Mouse (Mus musculus) CH12.LX (cell line): ENCODE measurements around the gene Med24. TPM values are rescaled to one million over a fixed set of nuclear protein-coding genes. Genes with fewer than 3 reads are reported as not detected.

Experiments
- DNase-seq: peaks from one replicate; pipeline ENCODE4 v3.0.0-alpha.2; 2013; ENCODE audit errors: extremely low read depth
- H3K27ac ChIP-seq: 2 replicates; pipeline ENCODE4 v1.5.1; 2012; ENCODE audit warnings: low read depth, mild to moderate bottlenecking, control low read depth, moderate library complexity; ENCODE audit not compliant: insufficient read depth
- H3K27me3 ChIP-seq: replicated peaks from 2 replicates; pipeline ENCODE3; 2012; ENCODE audit warnings: inconsistent platforms
- H3K36me3 ChIP-seq, 2 experiments: replicated peaks in 1 of 2; 2 replicates each; pipeline versions ENCODE3 to v1.6.1; 2012; ENCODE audit warnings: inconsistent platforms in 1 of 2, low read length in 1 of 2, mild to moderate bottlenecking in 1 of 2, mixed read lengths in 1 of 2, moderate library complexity in 1 of 2; ENCODE audit not compliant: control insufficient read depth in 1 of 2, insufficient read depth in 1 of 2
- H3K4me1 ChIP-seq, 2 experiments: 2 replicates each; pipeline ENCODE4 v1.6.1; 2012; ENCODE audit warnings: inconsistent platforms in 1 of 2, moderate library complexity in 1 of 2; ENCODE audit not compliant: insufficient read depth in 2 of 2, control insufficient read depth in 1 of 2
- H3K4me2 ChIP-seq: 2 replicates; pipeline ENCODE4 v1.6.1; 2012; ENCODE audit warnings: low read depth, mild to moderate bottlenecking, control low read depth; ENCODE audit not compliant: poor library complexity, insufficient read depth, severe bottlenecking
- H3K4me3 ChIP-seq, 3 experiments: fragments of 150-350 bp in 1 of 3; sonication (generic) in 1 of 3; replicated peaks in 1 of 3; 2 replicates each; pipeline versions ENCODE3 to v1.5.1; 2011 to 2012; ENCODE audit warnings: low read depth in 2 of 3, low read length in 2 of 3, mild to moderate bottlenecking in 2 of 3, moderate library complexity in 2 of 3, control low read depth in 1 of 3, improper control_type of control experiment in 1 of 3, inconsistent platforms in 1 of 3, mixed read lengths in 1 of 3; ENCODE audit not compliant: poor library complexity in 1 of 3
- H3K79me2 ChIP-seq: replicated peaks from 2 replicates; pipeline ENCODE4 v1.6.1; 2012; ENCODE audit warnings: mild to moderate bottlenecking, moderate library complexity; ENCODE audit not compliant: control insufficient read depth, poor library complexity, insufficient read depth, severe bottlenecking; ENCODE audit errors: extremely low read depth
- H3K9ac ChIP-seq: 2 replicates; pipeline ENCODE4 v1.6.1; 2012; ENCODE audit warnings: low read depth, mild to moderate bottlenecking, control low read depth, moderate library complexity; ENCODE audit not compliant: insufficient read depth
- H3K9me3 ChIP-seq: replicated peaks from 2 replicates; pipeline ENCODE3; 2012; ENCODE audit warnings: low read length, inconsistent platforms, mixed read lengths
- CHD1 ChIP-seq: IDR thresholded peaks from 2 replicates; pipeline ENCODE4 v1.6.1; 2012; ENCODE audit warnings: low read depth, low read length, improper control_type of control experiment, inconsistent platforms
- CHD2 ChIP-seq: IDR thresholded peaks from 2 replicates; pipeline ENCODE4 v1.6.1; 2011; ENCODE audit warnings: low read length, improper control_type of control experiment
- CTCF ChIP-seq, 2 experiments: IDR thresholded peaks in 1 of 2; conservative IDR thresholded peaks in 1 of 2; 2 replicates each; pipeline ENCODE4 v1.5.1; 2011 to 2012; ENCODE audit warnings: low read depth in 2 of 2, low read length in 2 of 2, improper control_type of control experiment in 1 of 2, inconsistent platforms in 1 of 2, mild to moderate bottlenecking in 1 of 2, moderate library complexity in 1 of 2
- E2F4 ChIP-seq: IDR thresholded peaks from 2 replicates; pipeline ENCODE4 v1.6.1; 2011; ENCODE audit warnings: low read depth, low read length, improper control_type of control experiment; ENCODE audit not compliant: insufficient replicate concordance
- ELF1 ChIP-seq: IDR thresholded peaks from 2 replicates; pipeline ENCODE4 v1.6.1; 2014; ENCODE audit warnings: low read depth, mild to moderate bottlenecking, inconsistent platforms, low read length, improper control_type of control experiment
- ETS1 ChIP-seq: conservative IDR thresholded peaks from 2 replicates; pipeline ENCODE4 v1.6.1; 2012; ENCODE audit warnings: low read depth, mild to moderate bottlenecking, inconsistent platforms, low read length, improper control_type of control experiment, moderate library complexity
- IRF4 ChIP-seq: IDR thresholded peaks from 2 replicates; pipeline ENCODE4 v1.6.1; 2014; ENCODE audit warnings: low read depth, mild to moderate bottlenecking, inconsistent platforms, low read length, improper control_type of control experiment
- JUN ChIP-seq: IDR thresholded peaks from 2 replicates; pipeline ENCODE4 v1.6.1; 2011; ENCODE audit warnings: low read depth, mild to moderate bottlenecking, low read length, improper control_type of control experiment, moderate library complexity; ENCODE audit not compliant: insufficient read depth
- KAT2A ChIP-seq: IDR thresholded peaks from 2 replicates; pipeline ENCODE4 v1.6.1; 2012; ENCODE audit warnings: low read length, improper control_type of control experiment, inconsistent platforms; ENCODE audit not compliant: insufficient replicate concordance
- MXI1 ChIP-seq: IDR thresholded peaks from 2 replicates; pipeline ENCODE4 v1.6.1; 2011; ENCODE audit warnings: mild to moderate bottlenecking, low read depth, low read length, improper control_type of control experiment
- NELFE ChIP-seq: IDR thresholded peaks from 2 replicates; pipeline ENCODE4 v1.6.1; 2011; ENCODE audit warnings: low read depth, low read length, improper control_type of control experiment
- POLR2A ChIP-seq: IDR thresholded peaks from 2 replicates; pipeline ENCODE4 v1.6.1; 2011; ENCODE audit warnings: low read depth, mild to moderate bottlenecking, improper control_type of control experiment, low read length
- POLR2AphosphoS2 ChIP-seq: IDR thresholded peaks from 2 replicates; pipeline ENCODE4 v1.6.1; 2011; ENCODE audit warnings: low read depth, low read length, improper control_type of control experiment
- RAD21 ChIP-seq: IDR thresholded peaks from 2 replicates; pipeline ENCODE4 v1.6.1; 2011; ENCODE audit warnings: low read depth, mild to moderate bottlenecking, low read length, improper control_type of control experiment, moderate library complexity
- SIN3A ChIP-seq: IDR thresholded peaks from 2 replicates; pipeline ENCODE4 v1.6.1; 2012; ENCODE audit warnings: low read length, improper control_type of control experiment, inconsistent platforms
- TBP ChIP-seq: conservative IDR thresholded peaks from 2 replicates; pipeline ENCODE4 v1.6.1; 2011; ENCODE audit warnings: low read depth, low read length, improper control_type of control experiment
- TCF12 ChIP-seq: IDR thresholded peaks from 2 replicates; pipeline ENCODE4 v1.6.1; 2014; ENCODE audit warnings: low read depth, mild to moderate bottlenecking, inconsistent platforms, low read length, improper control_type of control experiment
- UBTF ChIP-seq: IDR thresholded peaks from 2 replicates; pipeline ENCODE4 v1.6.1; 2012; ENCODE audit warnings: low read depth, mild to moderate bottlenecking, inconsistent platforms, low read length, improper control_type of control experiment, moderate library complexity
- USF2 ChIP-seq: conservative IDR thresholded peaks from 2 replicates; pipeline ENCODE4 v1.6.1; 2011; ENCODE audit warnings: low read depth, low read length, improper control_type of control experiment
- ZKSCAN1 ChIP-seq: IDR thresholded peaks from 2 replicates; pipeline ENCODE4 v1.6.1; 2012; ENCODE audit warnings: low read depth, inconsistent platforms, low read length, improper control_type of control experiment, borderline replicate concordance
- ZMIZ1 ChIP-seq: IDR thresholded peaks from 2 replicates; pipeline ENCODE4 v1.6.1; 2012; ENCODE audit warnings: low read depth, mild to moderate bottlenecking, inconsistent platforms, low read length, improper control_type of control experiment
- ZNF384 ChIP-seq: IDR thresholded peaks from 2 replicates; pipeline ENCODE4 v1.6.1; 2012; ENCODE audit warnings: low read depth, low read length, improper control_type of control experiment, inconsistent platforms
- dilution Hi-C: fragments of 300-500 bp; cut with MboI; formaldehyde crosslinking; loops from 2 replicates; pipeline ENCODE4 v1.14.3; 2020; ENCODE audit warnings: low sequenced_read_pairs; ENCODE audit not compliant: extremely low pct_unique_long_range_greater_than_20kb, extremely low pct_ligation_motif_present
- in situ Hi-C: fragments of 300-500 bp; cut with MboI; formaldehyde crosslinking; loops from 3 replicates; pipeline ENCODE4 v1.14.3; 2019; ENCODE audit warnings: low sequenced_read_pairs, low pct_ligation_motif_present, low pct_unique_long_range_greater_than_20kb, mixed read lengths
- polyA plus RNA-seq: library from polyadenylated mRNA; unstranded; fragments of >175 nt; gene quantifications from 2 replicates; pipeline ENCODE4 v1.2.1, GENCODE M21; 2012; ENCODE audit warnings: low read depth; ENCODE audit not compliant: insufficient read length
- total RNA-seq, 2 experiments: library from RNA; depleted of rRNA; stranded (reverse); fragments of 300-350 nt in 1 of 2; fragments of >200 nt in 1 of 2; gene quantifications; 2 replicates each; pipeline ENCODE4 v1.2.3; 2012 to 2014

The Med24 gene
- total and polyA plus RNA-seq, 3 experiments = 30.9 to 78.8 (median 48.6) TPM

GRCm38 (mm10) chr11:98731134-98731533 is 1.9 kb upstream of the Med24 start:
- H3K27ac ChIP-seq = no peak overlapping the region
- H3K9me3 ChIP-seq = peaks cover 11% of the 10 kb centered on the region
- no peak overlapping the region for H3K4me2 ChIP-seq
- in situ Hi-C loops (no loop called here), dilution Hi-C loops (no loop called here)
- peaks cover 17% of the 10 kb centered on the region in 2 experiments for H3K36me3 ChIP-seq
- TF ChIP-seq E2F4 = no peak
- TF ChIP-seq RAD21 = no peak
- TF ChIP-seq ZMIZ1 = no peak
- TF ChIP-seq POLR2AphosphoS2 = no peak
- TF ChIP-seq USF2 = no peak
- TF ChIP-seq POLR2A = no peak
- TF ChIP-seq IRF4 = no peak
- no peak for TF ChIP-seq CHD1
- TF ChIP-seq JUN = no peak
- TF ChIP-seq TCF12 = no peak
- no peak for TF ChIP-seq ZNF384
- no peak for TF ChIP-seq ELF1
- TF ChIP-seq KAT2A = no peak
- no peak for TF ChIP-seq CHD2
- no peak for TF ChIP-seq ZKSCAN1
- TF ChIP-seq MXI1 = no peak
- TF ChIP-seq NELFE = no peak
- no peak for TF ChIP-seq CTCF (conservative IDR thresholded peaks at IDR 0.05 in 1 of 2, IDR thresholded peaks at IDR 0.05 in 1 of 2; ENCODE audit: low read depth in 2 of 2, low read length in 2 of 2)
- TF ChIP-seq ETS1 = no peak
- TF ChIP-seq UBTF = no peak
- TF ChIP-seq, all 38 proteins: peak for 0
- Histone ChIP-seq H3K79me2 (peaks cover 12% of the 10 kb centered on the region), H3K9ac (no peak overlapping the region), H3K4me3 (no peak overlapping the region), H3K4me1 (peaks cover 0 to 17% of the 10 kb centered on the region in 2 experiments; a peak in 2 of 4 replicates), H3K27me3 (peaks cover 20% of the 10 kb centered on the region)
- no peak for DNase-seq

GRCm38 (mm10) chr11:98730727-98731126 is 1.5 kb upstream of the Med24 start:
- DNase-seq = no peak
- dilution Hi-C loops (no loop called here), in situ Hi-C loops (no loop called here)
- no peak overlapping the region for H3K4me3 ChIP-seq
- no peak overlapping the region for H3K9ac ChIP-seq
- no peak overlapping the region for H3K27ac ChIP-seq
- H3K4me2 ChIP-seq = no peak overlapping the region
- peaks cover 0 to 17% of the 10 kb centered on the region in 2 experiments; a peak in 2 of 4 replicates for H3K4me1 ChIP-seq
- H3K79me2 ChIP-seq = peaks cover 12% of the 10 kb centered on the region
- no peak for TF ChIP-seq E2F4
- TF ChIP-seq POLR2A = no peak
- TF ChIP-seq KAT2A = no peak
- TF ChIP-seq TBP = no peak
- no peak for TF ChIP-seq POLR2AphosphoS2
- no peak for TF ChIP-seq TCF12
- TF ChIP-seq SIN3A = no peak
- peaks cover 11% of the 10 kb centered on the region for H3K9me3 ChIP-seq
- H3K27me3 ChIP-seq = peaks cover 18% of the 10 kb centered on the region
- peaks cover 21% of the 10 kb centered on the region in 2 experiments for H3K36me3 ChIP-seq
